Mouse (Mus musculus) embryonic facial prominence, embryonic 14.5 days (tissue): Measurements from ENCODE around the gene Hint1. TPM values are rescaled to one million over a fixed set of nuclear protein-coding genes. Genes with fewer than 3 reads are reported as not detected.
A peak's percentile ranks its signal among the peaks of the same experiment; 100 is the strongest.

Experiments
- ATAC-seq: fragments of 200-750 bp; cut with Nextera tagmentation; 2 replicates; pipeline ENCODE4 v1.8.0; 2017; ENCODE audit warnings: low read depth, moderate number of reproducible peaks, moderate TSS enrichment
- DNase-seq: peaks from one replicate; pipeline ENCODE4 v3.0.0-alpha.2; 2015; ENCODE audit warnings: low spot score
- H3K27ac ChIP-seq: fragments of 300-500 bp; sonication (generic); replicated peaks from 2 replicates; pipeline ENCODE4 v1.5.1; 2014; ENCODE audit warnings: low read depth, mild to moderate bottlenecking, low read length, moderate library complexity
- H3K27me3 ChIP-seq: fragments of 300-500 bp; sonication (generic); replicated peaks from 2 replicates; pipeline ENCODE4 v1.6.1; 2014; ENCODE audit warnings: low read length; ENCODE audit not compliant: control insufficient read depth, insufficient read depth
- H3K36me3 ChIP-seq: fragments of 300-500 bp; sonication (generic); 2 replicates; pipeline ENCODE4 v1.6.1; 2014; ENCODE audit warnings: low read length, mixed read lengths; ENCODE audit not compliant: control insufficient read depth, insufficient read depth
- H3K4me1 ChIP-seq: fragments of 300-500 bp; sonication (generic); 2 replicates; pipeline ENCODE4 v1.6.1; 2014; ENCODE audit warnings: antibody characterized with exemption, low read length; ENCODE audit not compliant: control insufficient read depth, insufficient read depth
- H3K4me2 ChIP-seq: fragments of 300-500 bp; sonication (generic); 2 replicates; pipeline ENCODE4 v1.6.1; 2014; ENCODE audit warnings: low read depth, mild to moderate bottlenecking, low read length, moderate library complexity, mixed read lengths
- H3K4me3 ChIP-seq: fragments of 300-500 bp; sonication (generic); 2 replicates; pipeline ENCODE4 v1.5.1; 2014; ENCODE audit warnings: low read depth, mild to moderate bottlenecking, low read length
- H3K9ac ChIP-seq: fragments of 300-500 bp; sonication (generic); 2 replicates; pipeline ENCODE4 v1.6.1; 2014; ENCODE audit warnings: low read depth, mild to moderate bottlenecking, low read length, moderate library complexity, mixed read lengths
- H3K9me3 ChIP-seq: fragments of 300-500 bp; sonication (generic); 2 replicates; pipeline ENCODE4 v1.6.1; 2016; ENCODE audit warnings: low read length; ENCODE audit not compliant: control insufficient read depth
- WGBS: fragments of 180-500 bp; shearing (Covaris S2); extraction: QIAGEN DNeasy Blood & Tissue Kit; methylation state at CpG from one replicate; pipeline ENCODE4 v1.1.7; 2014; 5-methylcytosine and 5-hydroxymethylcytosine counted together
- polyA plus RNA-seq: library from polyadenylated mRNA; unstranded; fragments of >200 nt; fragmentation: Nextera tagmentation; extraction: Ambion mirVana; gene quantifications from 2 replicates; pipeline ENCODE4 v1.2.1, GENCODE M21; 2014

The Hint1 gene
- polyA plus RNA-seq, 1 experiment from 2014 or later = 620 TPM

- Histone ChIP-seq H3K4me3 (peak overlapping the region; percentile 51), H3K36me3 (no peaks in the 10 kb centered on the region), H3K9me3 (no peaks in the 10 kb centered on the region), H3K9ac (peak overlapping the region; percentile 72), H3K27me3 (no peaks in the 10 kb centered on the region), H3K27ac (0 out of 2 replicates have a peak overlapping the region, but pooled peaks have one; percentile 48), H3K4me2 (peak overlapping the region; percentile 57), H3K4me1 (peaks cover 10% of the 10 kb centered on the region; the same call in 1 of the 2 replicates)
- WGBS = 16% methylated on average over 11 of the region's 11 CpGs
- DNase-seq (peak; percentile 73), ATAC-seq (no peak)
These were observed 6.6 kb upstream of the Hint1 start for GRCm38 (mm10) chr11:54859322-54860165.

GRCm38 (mm10) chr11:54860256-54861038, 5.7 kb upstream of the Hint1 start, which contains the start of gene Lyrm7:
Lyrm7 (minus strand) TSS chr11:54860916.
- H3K9ac ChIP-seq = peak within 1 kb of the TSS; percentile 72
- no peaks in the 10 kb centered on the region for H3K36me3 ChIP-seq
- peak within 1 kb of the TSS; percentile 64 for H3K4me2 ChIP-seq
- peak; percentile 98 for ATAC-seq
- no peaks in the 10 kb centered on the region for H3K9me3 ChIP-seq
- WGBS = under 1% methylated on average over 42 of the region's 42 CpGs
- peak within 1 kb of the TSS; percentile 51 for H3K4me3 ChIP-seq
- peak; percentile 100 for DNase-seq
- peaks cover 10% of the 10 kb centered on the region; the same call in 1 of the 2 replicates for H3K4me1 ChIP-seq
- H3K27me3 ChIP-seq = no peaks in the 10 kb centered on the region
- peak within 1 kb of the TSS; percentile 83 for H3K27ac ChIP-seq

- DNase-seq = no peak
- Histone ChIP-seq H3K4me1 (peaks cover 14% of the 10 kb centered on the region; the same call in 1 of the 2 replicates), H3K36me3 (no peaks in the 10 kb centered on the region), H3K4me2 (peak overlapping the region; percentile 64; the same call in 1 of the 2 replicates), H3K9ac (peak overlapping the region; percentile 71; the same call in 1 of the 2 replicates), H3K9me3 (no peaks in the 10 kb centered on the region), H3K4me3 (peak overlapping the region; percentile 51; the same call in 1 of the 2 replicates), H3K27ac (no peak overlapping the region), H3K27me3 (no peaks in the 10 kb centered on the region)
- no peak for ATAC-seq
- 91% methylated on average over 5 of the region's 5 CpGs for WGBS
These were observed 4.4 kb upstream of the Hint1 start for GRCm38 (mm10) chr11:54861471-54862420.

GRCm38 (mm10) chr11:54862621-54863520, 3.3 kb upstream of the Hint1 start:
- peaks cover 15% of the 10 kb centered on the region; the same call in 1 of the 2 replicates for H3K4me1 ChIP-seq
- H3K4me3 ChIP-seq = no peak overlapping the region
- ATAC-seq (no peak), DNase-seq (peak; percentile 71)
- H3K27me3 ChIP-seq = no peaks in the 10 kb centered on the region
- 41% methylated on average over 10 of the region's 10 CpGs for WGBS
- H3K4me2 ChIP-seq = no peak overlapping the region
- H3K9ac ChIP-seq = no peak overlapping the region
- H3K36me3 ChIP-seq = no peaks in the 10 kb centered on the region
- H3K27ac ChIP-seq = no peak overlapping the region
- H3K9me3 ChIP-seq = no peaks in the 10 kb centered on the region

GRCm38 (mm10) chr11:54865330-54866085, 675 bp upstream of the Hint1 start:
- no peak for ATAC-seq

GRCm38 (mm10) chr11:54867049-54867385, 834 bp downstream of the Hint1 start:
- Histone ChIP-seq H3K9me3 (no peaks in the 10 kb centered on the region), H3K4me1 (peaks cover 13% of the 10 kb centered on the region), H3K4me3 (peak overlapping the region; percentile 90), H3K27ac (peak overlapping the region; percentile 92), H3K9ac (peak overlapping the region; percentile 98), H3K27me3 (no peaks in the 10 kb centered on the region), H3K4me2 (peak overlapping the region; percentile 62), H3K36me3 (peaks cover 27% of the 10 kb centered on the region)
- DNase-seq (peak; percentile 24), ATAC-seq (no peak; the same call in 1 of the 2 replicates)
- WGBS = 2% methylated on average over 5 of the region's 5 CpGs

More at GRCm38 (mm10) chr11:54865330-54866085, 675 bp upstream of the Hint1 start:
- WGBS = 71% methylated on average over 6 of the region's 6 CpGs
- Histone ChIP-seq H3K27me3 (no peaks in the 10 kb centered on the region), H3K9ac (peak overlapping the region; percentile 98), H3K4me3 (peak overlapping the region; percentile 90), H3K4me2 (peak overlapping the region; percentile 62), H3K27ac (peak overlapping the region; percentile 92), H3K4me1 (peaks cover 17% of the 10 kb centered on the region), H3K9me3 (no peaks in the 10 kb centered on the region), H3K36me3 (peaks cover 12% of the 10 kb centered on the region)
- no peak for DNase-seq

GRCm38 (mm10) chr11:54867903-54868434, 1.8 kb downstream of the Hint1 start:
- Histone ChIP-seq H3K27me3 (no peaks in the 10 kb centered on the region), H3K9me3 (no peaks in the 10 kb centered on the region), H3K4me1 (peaks cover 13% of the 10 kb centered on the region), H3K4me3 (peak overlapping the region; percentile 90), H3K36me3 (peaks cover 32% of the 10 kb centered on the region), H3K9ac (no peak overlapping the region; the same call in 1 of the 2 replicates), H3K27ac (no peak overlapping the region), H3K4me2 (peak overlapping the region; percentile 62)
- 79% methylated on average over 3 of the region's 3 CpGs for WGBS
- no peak for DNase-seq
- ATAC-seq = no peak
